Mouse (Mus musculus): ENCODE results near the gene Akr1a1. TPM values are rescaled to one million over a fixed set of nuclear protein-coding genes. Genes with fewer than 3 reads are reported as not detected.

The Akr1a1 gene
- total RNA-seq, 2 experiments from 2014 or later: 169 to 180 TPM

DNA sequence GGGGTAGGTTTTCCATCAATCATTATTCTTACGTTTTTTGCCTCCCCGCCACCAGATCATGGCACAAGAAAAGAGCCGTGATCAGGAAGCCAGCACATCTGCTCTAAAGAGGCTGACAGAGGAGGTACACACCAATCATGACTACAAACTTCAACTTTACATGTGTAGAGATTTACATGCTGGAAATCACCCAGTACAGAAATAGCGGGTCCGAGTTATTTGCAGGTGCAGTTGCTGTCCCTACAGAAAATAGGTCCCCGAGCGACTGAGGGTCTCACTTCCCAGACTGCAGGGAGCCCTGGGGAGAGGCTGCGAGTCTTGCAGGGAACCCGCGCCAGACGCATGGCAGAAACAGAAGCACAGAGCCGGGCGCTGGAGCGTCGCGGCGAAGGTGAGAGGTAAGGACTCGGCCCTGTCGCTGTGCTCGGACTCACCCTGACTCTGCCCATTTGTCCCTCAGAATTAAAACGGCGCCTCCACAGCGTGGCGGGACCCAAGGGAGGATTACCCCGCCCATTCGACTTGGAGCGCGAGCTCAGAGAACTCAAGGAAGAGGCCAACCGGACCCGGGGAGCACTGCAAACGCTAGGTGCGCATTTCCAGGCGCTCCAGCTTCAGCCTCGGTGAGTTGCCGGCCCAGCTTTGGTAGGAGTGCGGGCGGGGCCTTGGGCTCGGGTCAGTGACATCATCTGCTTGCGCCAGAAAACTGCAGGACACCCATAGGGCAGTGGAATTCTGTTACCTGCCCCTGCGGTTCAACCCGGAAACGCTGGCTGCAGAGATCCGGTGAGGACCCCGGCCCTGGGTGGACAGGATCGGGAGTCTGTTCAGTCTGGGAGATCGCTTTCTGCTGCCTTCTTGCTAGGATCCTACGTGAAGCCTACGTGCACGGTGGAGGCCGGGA is 54.2 kb downstream of the Akr1a1 start:
- peak; percentile 76 to 79 for DNase-seq
- intact Hi-C loops (cut with DNase I): loop anchor here (1.0 kb wide), 1 partner anchor 40 kb away; the partner anchor contains the start of gene Gpbp1l1

DNA sequence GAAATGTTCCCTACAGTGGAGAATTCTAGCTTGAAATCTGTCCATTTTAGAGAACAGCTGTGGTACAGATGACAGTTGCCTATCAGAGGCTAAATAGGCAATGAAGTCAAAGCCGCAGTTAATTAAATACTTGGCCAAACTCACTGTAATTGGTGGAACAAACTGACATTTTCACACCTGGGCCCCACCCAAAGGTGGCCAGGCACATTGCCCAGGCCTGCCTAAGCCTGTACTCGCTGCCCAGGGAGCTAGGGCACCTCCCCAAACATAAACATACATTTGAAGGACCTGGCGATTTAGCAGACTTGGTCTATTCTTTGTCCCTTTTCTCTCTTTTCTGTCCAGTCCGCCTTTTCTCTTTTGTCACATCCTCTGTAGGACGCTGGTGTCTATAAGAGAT is 55.1 kb downstream of the Akr1a1 start, which contains the start of gene Ccdc17:
TSS of gene Ccdc17 (plus strand) at position 276 of the 400 bp plus-strand sequence.
- intact Hi-C loops (cut with DNase I): no loop called here
- DNase-seq: no peak

GRCm38 (mm10) chr4:116595793-116596192 is 55.7 kb downstream of the Akr1a1 start:
- intact Hi-C loops (cut with DNase I): no loop called here

More at GRCm38 (mm10) chr4:116595793-116596192, 55.7 kb downstream of the Akr1a1 start:
- no peak for DNase-seq

Other genes starting within 250 kb of the Akr1a1 start
- gene Mast2, start 187.5 kb downstream of the Akr1a1 start, total RNA-seq (2021): 10 to 100 TPM; 81.2 to 85.0 TPM
- gene Ipp, start 144.1 kb downstream of the Akr1a1 start, total RNA-seq (2021): 10 to 100 TPM; 13.8 to 14.6 TPM
- 10 to 100 TPM; 15.2 to 17.7 TPM for gene Tmem69, start 95.7 kb downstream of the Akr1a1 start, total RNA-seq (2021)
- 10 to 100 TPM; 29.6 to 33.9 TPM for gene Gpbp1l1, start 94.0 kb downstream of the Akr1a1 start, total RNA-seq (2021)
- gene Ccdc17, start 55.0 kb downstream of the Akr1a1 start, total RNA-seq (2021): 1 to 10 TPM; 1.6 to 2.2 TPM
- 10 to 100 TPM in 1 of 2 experiments, 1 to 10 TPM in 1; 9.8 to 12.4 TPM for gene Nasp, start 23.7 kb downstream of the Akr1a1 start, total RNA-seq (2021)
- gene Prdx1, start 33.9 kb upstream of the Akr1a1 start, total RNA-seq (2021): 100 to 1,000 TPM; 190 to 226 TPM
- 10 to 100 TPM; 30.3 to 32.5 TPM for gene Mmachc, start 56.7 kb upstream of the Akr1a1 start, total RNA-seq (2021)
- 1 to 10 TPM; 2.0 to 2.2 TPM for gene Ccdc163, start 56.8 kb upstream of the Akr1a1 start, total RNA-seq (2021)
- gene Tesk2, start 69.3 kb upstream of the Akr1a1 start, total RNA-seq (2021): 1 to 10 TPM; 1.7 to 2.0 TPM
- 1 to 10 TPM; 4.4 TPM for gene Toe1, start 156.0 kb upstream of the Akr1a1 start, total RNA-seq (2021)
- gene Mutyh, start 156.0 kb upstream of the Akr1a1 start, total RNA-seq (2021): 1 to 10 TPM; 1.1 to 1.2 TPM
- 1 to 10 TPM; 1.5 to 2.9 TPM for gene Hpdl, start 170.0 kb upstream of the Akr1a1 start, total RNA-seq (2021)
- gene Zswim5, start 225.7 kb upstream of the Akr1a1 start, total RNA-seq (2021): under 1 TPM; 0.05 to 0.08 TPM